Mouse (Mus musculus) liver, adult 2 months (tissue): ENCODE data around the gene Tanc1.

Experiments
- CTCF ChIP-seq: fragments of 200-500 bp; IDR thresholded peaks from 2 replicates; pipeline ENCODE4 v1.5.1; 2011; ENCODE audit warnings: low read depth, low read length, control low read depth
- POLR2A ChIP-seq: fragments of 200-500 bp; IDR thresholded peaks from 2 replicates; pipeline ENCODE4 v1.6.1; 2011; ENCODE audit warnings: low read length, control low read depth; ENCODE audit not compliant: insufficient read depth; ENCODE audit errors: extremely low read depth

- TF ChIP-seq CTCF (no peak), POLR2A (no peak)
Measured at GRCm38 (mm10) chr2:59626422-59626821, 14.6 kb downstream of the Tanc1 start.
